Mouse (Mus musculus) CH12F3 (cell line): ENCODE measurements at regions not wholly inside any gene's neighbourhood (a gene's known extent, or its start where the extent isn't known, plus 50 kb on each side); places are given as distances from the start of the nearest gene placed in this dataset.
"Not testable (repeated sequence)": the region's sequence is repeated elsewhere in the genome, so short reads cannot be mapped to it uniquely, and the experiment has no call there.

Experiments
- in situ Hi-C: fragments of 300-500 bp; cut with MboI; formaldehyde crosslinking; loops from 2 replicates; pipeline ENCODE4 v1.14.3; 2020; ENCODE audit warnings: low sequenced_read_pairs

GRCm38 (mm10) chr17:13488608-13489324 is 134.4 kb downstream of the Tcp10c start:
- in situ Hi-C loops, result no loop called here

GRCm38 (mm10) chr17:13492239-13492638 is 137.9 kb downstream of the Tcp10c start:
- in situ Hi-C loops, result not testable (repeated sequence)

GRCm38 (mm10) chr17:13492649-13493277 is 138.4 kb downstream of the Tcp10c start:
- in situ Hi-C loops, result not testable (repeated sequence)

- in situ Hi-C loops, result not testable (repeated sequence)
Measured at GRCm38 (mm10) chr17:13493866-13494265, 139.5 kb downstream of the Tcp10c start.

DNA sequence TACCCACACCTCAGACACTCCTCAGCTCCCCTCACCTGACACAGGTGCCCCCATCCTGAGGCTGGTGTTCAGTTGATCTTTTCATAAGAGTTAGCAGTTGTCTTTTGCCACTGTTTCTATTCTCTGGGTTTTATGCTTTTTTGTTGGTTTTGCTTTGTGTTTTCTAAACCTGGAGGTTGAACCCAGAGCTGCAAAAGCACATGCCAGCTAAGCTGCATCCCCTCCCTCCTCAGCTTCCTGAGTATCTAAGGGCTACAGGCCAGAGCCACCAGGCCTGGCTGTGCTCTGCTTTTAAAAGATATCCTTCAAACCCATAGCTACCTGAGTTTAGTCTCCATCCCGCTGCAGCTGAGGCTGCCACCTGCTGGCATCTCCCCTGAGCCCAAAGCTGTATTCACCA is 140.1 kb downstream of the Tcp10c start:
- in situ Hi-C loops, result not testable (repeated sequence)

- in situ Hi-C loops, result not testable (repeated sequence)
Measured at GRCm38 (mm10) chr17:13504365-13504764, 150.0 kb downstream of the Tcp10c start.

GRCm38 (mm10) chr17:13504827-13505268 is 150.5 kb downstream of the Tcp10c start:
- in situ Hi-C loops, result not testable (repeated sequence)

DNA sequence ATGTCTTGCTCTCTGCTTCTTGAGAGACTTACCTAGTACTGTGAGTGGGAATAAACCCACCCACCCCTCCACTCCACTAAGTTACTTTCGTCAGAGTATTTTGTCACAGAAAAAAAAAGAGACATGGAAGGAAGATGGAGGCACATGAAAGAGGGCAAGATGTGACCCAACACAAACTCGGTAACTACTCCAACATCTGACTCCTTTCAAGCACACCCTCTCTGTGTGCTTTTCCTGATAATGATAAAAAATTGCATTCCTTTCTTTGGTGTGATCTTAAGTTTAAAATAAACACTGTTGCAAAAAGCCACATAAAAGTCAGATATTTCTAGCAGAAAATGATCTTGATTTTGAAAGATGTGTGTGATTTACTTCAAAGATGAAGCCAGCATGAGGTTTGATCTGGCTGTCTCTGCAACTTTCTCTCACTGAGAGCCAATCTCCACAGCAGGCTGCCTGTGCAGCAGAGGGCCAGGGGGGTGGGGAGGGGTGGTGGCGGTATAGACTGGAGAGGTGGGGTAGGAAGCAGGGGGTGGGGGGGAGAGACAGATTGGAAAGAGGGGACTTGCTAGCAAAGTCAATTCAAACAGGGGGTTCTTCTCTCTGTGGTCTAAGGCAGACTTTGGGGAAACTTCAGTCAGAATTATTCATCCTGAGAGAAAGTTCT is 153.2 kb downstream of the Tcp10c start:
- in situ Hi-C loops, result not testable (repeated sequence)

- in situ Hi-C loops, result not testable (repeated sequence)
Measured at GRCm38 (mm10) chr17:13519409-13520201, 165.2 kb downstream of the Tcp10c start.

GRCm38 (mm10) chr17:13532579-13532978 is 178.2 kb downstream of the Tcp10c start:
- in situ Hi-C loops, result not testable (repeated sequence)

DNA sequence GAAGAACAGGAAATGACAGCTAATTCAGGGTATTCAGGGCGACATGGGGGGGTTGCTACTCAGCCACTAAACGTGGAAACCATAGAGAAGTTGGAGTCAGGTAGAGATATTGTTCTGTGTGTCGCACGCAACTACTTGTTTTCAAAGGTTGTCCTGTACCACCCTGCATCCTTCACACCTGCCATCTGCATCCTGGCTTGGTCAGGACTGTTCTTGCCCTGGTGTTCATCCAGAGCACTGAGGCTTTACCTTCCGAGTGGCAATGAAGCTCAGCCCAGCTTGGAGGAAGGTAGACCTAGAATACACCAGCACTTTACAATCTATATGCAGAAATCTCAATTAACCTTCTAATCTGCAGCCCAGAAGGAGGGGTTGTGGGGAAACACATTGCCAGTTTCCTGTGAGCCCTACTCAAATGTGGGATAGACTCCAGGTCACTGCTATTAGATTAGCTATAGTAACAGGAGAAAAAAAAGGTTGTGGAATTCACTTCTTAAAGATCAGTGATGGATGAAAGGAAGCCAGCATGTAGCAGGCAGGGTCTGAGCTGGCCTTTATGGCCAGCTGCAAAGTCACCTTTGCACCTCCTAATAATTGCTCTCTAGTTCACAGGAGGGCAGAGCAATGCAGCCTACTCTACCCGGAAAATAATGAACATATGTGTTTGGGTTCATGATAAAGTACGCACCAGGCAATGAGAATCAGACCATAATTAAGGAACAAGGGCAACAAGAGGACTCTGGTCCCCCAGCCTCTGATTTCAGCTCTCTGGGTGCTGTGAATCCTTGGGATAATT is 186.3 kb downstream of the Tcp10c start:
- in situ Hi-C loops, result loop anchor here (10.0 kb wide), 1 partner anchor 356 kb away; no protein-coding TSS in a partner anchor

DNA sequence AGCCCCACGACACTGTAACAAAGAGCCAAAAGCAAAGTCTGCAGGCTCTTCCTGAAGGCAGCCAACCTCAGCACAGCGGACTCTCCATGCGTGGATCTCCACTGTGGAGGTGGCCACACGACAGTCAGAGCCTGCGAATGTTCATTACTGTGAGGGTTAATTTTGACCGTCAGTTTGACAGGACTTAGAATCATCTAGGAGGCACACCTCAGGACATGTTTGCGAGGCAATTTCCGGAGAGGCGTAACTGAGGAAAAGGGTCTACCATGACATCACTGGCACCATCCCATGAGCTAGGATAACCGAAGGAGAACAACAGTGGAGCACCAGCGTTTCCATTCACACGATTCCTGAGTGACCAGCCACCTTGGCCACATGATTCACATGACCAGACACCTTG is 186.9 kb downstream of the Tcp10c start:
- in situ Hi-C loops, result loop anchor here (10.0 kb wide), 1 partner anchor 356 kb away; no protein-coding TSS in a partner anchor

DNA sequence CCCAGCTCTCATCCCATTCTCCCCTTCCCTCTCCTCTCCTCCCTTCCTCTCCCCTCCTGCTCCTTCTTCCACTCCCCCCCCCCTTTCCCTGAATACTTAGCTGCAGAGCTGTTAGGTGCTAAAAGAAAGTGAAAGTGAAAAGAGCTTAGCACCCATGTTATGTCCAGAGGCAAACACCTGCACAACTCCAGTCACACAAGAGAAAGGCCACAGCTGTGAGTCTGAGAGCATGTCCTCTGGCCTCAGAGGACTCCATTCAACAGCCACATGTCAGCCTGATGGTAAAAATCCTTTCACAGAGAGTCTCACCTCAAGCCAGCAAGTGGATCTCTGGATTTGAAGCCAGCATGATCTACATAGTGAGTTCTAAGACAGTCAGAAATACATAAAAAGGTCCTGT is 187.9 kb downstream of the Tcp10c start:
- in situ Hi-C loops, result loop anchor here (10.0 kb wide), 1 partner anchor 357 kb away; no protein-coding TSS in a partner anchor

- in situ Hi-C loops, result loop anchor here (10.0 kb wide), 1 partner anchor 358 kb away; no protein-coding TSS in a partner anchor
Measured at GRCm38 (mm10) chr17:13542856-13543255, 188.5 kb downstream of the Tcp10c start.

GRCm38 (mm10) chr17:13544036-13544795 is 189.8 kb downstream of the Tcp10c start:
- in situ Hi-C loops, result loop anchor here (10.0 kb wide), 1 partner anchor 359 kb away; no protein-coding TSS in a partner anchor

GRCm38 (mm10) chr17:13546249-13546648 is 191.9 kb downstream of the Tcp10c start:
- in situ Hi-C loops, result loop anchor here (10.0 kb wide), 1 partner anchor 361 kb away; no protein-coding TSS in a partner anchor

- in situ Hi-C loops, result loop anchor here (10.0 kb wide), 1 partner anchor 362 kb away; no protein-coding TSS in a partner anchor
Measured at GRCm38 (mm10) chr17:13546669-13547085, 192.3 kb downstream of the Tcp10c start.

GRCm38 (mm10) chr17:13547657-13548360 is 193.4 kb downstream of the Tcp10c start:
- in situ Hi-C loops, result loop anchor here (10.0 kb wide), 1 partner anchor 363 kb away; no protein-coding TSS in a partner anchor
